Mouse (Mus musculus): Measurements from ENCODE around the gene Acadvl. TPM values are rescaled to one million over a fixed set of nuclear protein-coding genes. Genes with fewer than 3 reads are reported as not detected.

Acadvl gene
- total and polyA plus RNA-seq, 2 experiments from 2014 or later, result 47.7 to 51.5 TPM

- H3K4me3 ChIP-seq (ENCODE audit: low read depth, low read length), result peak overlapping the region; percentile 79
- H3K9ac ChIP-seq, result peak overlapping the region; percentile 88
- peaks cover 8% of the 10 kb centered on the region for H3K4me1 ChIP-seq (ENCODE audit: insufficient read depth)
- peak overlapping the region; percentile 90 for H3K27ac ChIP-seq (ENCODE audit: low read depth, low read length)
- ATAC-seq (peak; percentile 9; the same call in 1 of the 2 replicates), DNase-seq (no peak)
- H3K9me3 ChIP-seq (ENCODE audit: low read length), result no peaks in the 10 kb centered on the region
- H3K27me3 ChIP-seq (ENCODE audit: insufficient read depth, low read length), result no peaks in the 10 kb centered on the region
- TF ChIP-seq CTCF (IDR thresholded peaks at IDR 0.05; ENCODE audit: low read depth), result no peak
- 0% methylated on average over 15 of the region's 15 CpGs for WGBS
- H3K4me2 ChIP-seq (ENCODE audit: low read depth), result peak overlapping the region; percentile 73
- H3K36me3 ChIP-seq (ENCODE audit: insufficient read depth), result peaks cover 48% of the 10 kb centered on the region
Observed at GRCm38 (mm10) chr11:69991711-69992110, 23.5 kb downstream of the Acadvl start.

DNA sequence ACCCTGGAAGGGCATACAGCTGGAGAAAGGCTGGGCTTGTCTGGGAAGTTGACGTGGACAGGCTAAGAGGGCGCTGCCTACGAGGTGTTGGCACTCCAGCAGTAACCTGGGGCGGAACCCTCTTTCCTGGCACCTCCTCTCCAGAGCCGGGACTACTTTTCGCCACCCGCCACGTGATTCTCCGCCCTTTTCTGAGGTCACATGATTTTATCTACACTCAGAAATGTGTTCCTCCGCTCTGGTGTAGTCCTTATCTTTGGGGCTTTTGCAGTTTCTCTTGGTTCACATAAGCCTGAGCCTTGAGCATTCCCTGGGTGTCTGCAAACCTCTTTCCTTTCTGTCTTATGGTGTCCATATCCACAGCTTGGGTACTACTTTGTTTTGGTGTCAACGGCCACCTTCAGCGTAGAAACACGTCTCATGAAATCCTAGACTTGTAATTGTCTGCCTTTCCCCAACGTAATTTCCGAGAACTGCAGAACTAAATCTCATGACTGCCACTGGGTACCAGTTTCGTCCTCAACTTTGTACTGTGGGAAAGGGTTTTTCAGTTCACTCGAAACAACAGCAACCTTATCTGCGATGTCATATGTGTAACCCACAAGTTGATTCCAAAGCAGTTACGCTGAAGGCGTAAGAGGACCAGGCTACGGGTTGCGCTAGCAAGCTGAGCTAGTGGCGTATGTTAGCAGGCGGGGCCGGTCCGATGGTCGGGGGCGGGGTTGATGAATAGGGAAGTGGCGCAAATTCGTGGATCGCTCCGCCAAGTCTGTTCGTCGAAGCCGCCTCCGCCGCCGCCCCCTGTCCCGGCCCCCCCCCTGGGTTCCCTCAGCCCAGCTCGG is 24.1 kb downstream of the Acadvl start, which contains the start of gene Gabarap:
Gene Gabarap, plus strand, starts transcription at position 294 of the 842 bp plus-strand sequence.
- ATAC-seq, result peak; percentile 76
- H3K9me3 ChIP-seq (ENCODE audit: low read length), result no peaks in the 10 kb centered on the region
- peak within 1 kb of the TSS; percentile 88 for H3K9ac ChIP-seq
- no peaks in the 10 kb centered on the region for H3K27me3 ChIP-seq (ENCODE audit: insufficient read depth, low read length)
- peaks cover 54% of the 10 kb centered on the region for H3K36me3 ChIP-seq (ENCODE audit: insufficient read depth)
- peak within 1 kb of the TSS; percentile 79 for H3K4me3 ChIP-seq (ENCODE audit: low read depth, low read length)
- H3K4me2 ChIP-seq (ENCODE audit: low read depth), result peak within 1 kb of the TSS; percentile 73
- no peak for TF ChIP-seq CTCF (IDR thresholded peaks at IDR 0.05; ENCODE audit: low read depth)
- DNase-seq, result peak; percentile 97
- H3K4me1 ChIP-seq (ENCODE audit: insufficient read depth), result peaks cover 8% of the 10 kb centered on the region
- WGBS, result under 1% methylated on average over 40 of the region's 40 CpGs
- H3K27ac ChIP-seq (ENCODE audit: low read depth, low read length), result peak within 1 kb of the TSS; percentile 90

GRCm38 (mm10) chr11:69989949-69990348 is 25.3 kb downstream of the Acadvl start:
- WGBS, result 88% methylated on average over 8 of the region's 8 CpGs
- Histone ChIP-seq H3K4me1 (ENCODE audit: insufficient read depth) (peaks cover 8% of the 10 kb centered on the region), H3K9me3 (ENCODE audit: low read length) (no peaks in the 10 kb centered on the region), H3K27ac (ENCODE audit: low read depth, low read length) (no peak overlapping the region), H3K36me3 (ENCODE audit: insufficient read depth) (peaks cover 60% of the 10 kb centered on the region), H3K27me3 (ENCODE audit: insufficient read depth, low read length) (no peaks in the 10 kb centered on the region), H3K9ac (no peak overlapping the region), H3K4me3 (ENCODE audit: low read depth, low read length) (no peak overlapping the region), H3K4me2 (ENCODE audit: low read depth) (no peak overlapping the region)
- no peak for DNase-seq
- ATAC-seq, result no peak
- TF ChIP-seq CTCF (IDR thresholded peaks at IDR 0.05; ENCODE audit: low read depth), result no peak

GRCm38 (mm10) chr11:69984431-69984830 is 30.8 kb downstream of the Acadvl start:
- Histone ChIP-seq H3K9me3 (ENCODE audit: low read length) (no peaks in the 10 kb centered on the region), H3K36me3 (ENCODE audit: insufficient read depth) (peaks cover 51% of the 10 kb centered on the region), H3K4me1 (ENCODE audit: insufficient read depth) (peaks cover 11% of the 10 kb centered on the region), H3K4me3 (ENCODE audit: low read depth, low read length) (no peak overlapping the region), H3K27ac (ENCODE audit: low read depth, low read length) (no peak overlapping the region), H3K4me2 (ENCODE audit: low read depth) (no peak overlapping the region), H3K9ac (no peak overlapping the region), H3K27me3 (ENCODE audit: insufficient read depth, low read length) (no peaks in the 10 kb centered on the region)
- TF ChIP-seq CTCF (IDR thresholded peaks at IDR 0.05; ENCODE audit: low read depth), result no peak
- 90% methylated on average over 8 of the region's 8 CpGs for WGBS
- no peak for DNase-seq
- no peak for ATAC-seq

DNA sequence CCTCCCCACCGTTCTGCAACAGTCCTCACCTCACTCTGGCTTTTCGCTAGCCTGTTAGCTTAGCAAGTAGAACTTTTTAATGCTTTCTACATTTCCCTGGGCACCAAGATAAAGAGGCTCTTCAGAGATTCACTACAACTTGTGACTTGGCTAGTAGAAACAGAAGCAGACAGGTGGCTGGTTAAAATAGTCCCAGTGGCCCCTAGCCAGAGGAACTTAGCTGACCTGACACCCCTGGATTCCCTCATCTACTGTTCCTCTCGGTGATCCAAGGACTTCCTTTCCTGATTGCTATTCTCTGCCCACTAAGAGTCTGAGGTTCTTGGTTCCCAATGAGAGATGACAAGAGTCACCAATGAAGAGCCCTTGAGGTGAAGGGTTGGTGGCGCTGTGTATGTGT is 31.8 kb downstream of the Acadvl start:
- H3K9me3 ChIP-seq (ENCODE audit: low read length), result no peaks in the 10 kb centered on the region
- H3K4me1 ChIP-seq (ENCODE audit: insufficient read depth), result peaks cover 14% of the 10 kb centered on the region
- peaks cover 40% of the 10 kb centered on the region for H3K36me3 ChIP-seq (ENCODE audit: insufficient read depth)
- H3K27ac ChIP-seq (ENCODE audit: low read depth, low read length), result no peak overlapping the region
- no peaks in the 10 kb centered on the region for H3K27me3 ChIP-seq (ENCODE audit: insufficient read depth, low read length)
- WGBS, result 80% methylated on average over 4 of the region's 4 CpGs
- DNase-seq (no peak), ATAC-seq (no peak)
- TF ChIP-seq CTCF (IDR thresholded peaks at IDR 0.05; ENCODE audit: low read depth), result no peak
- H3K4me2 ChIP-seq (ENCODE audit: low read depth), result 0 out of 2 replicates have a peak overlapping the region, but pooled peaks have one; percentile 74
- no peak overlapping the region for H3K4me3 ChIP-seq (ENCODE audit: low read depth, low read length)
- no peak overlapping the region for H3K9ac ChIP-seq

DNA sequence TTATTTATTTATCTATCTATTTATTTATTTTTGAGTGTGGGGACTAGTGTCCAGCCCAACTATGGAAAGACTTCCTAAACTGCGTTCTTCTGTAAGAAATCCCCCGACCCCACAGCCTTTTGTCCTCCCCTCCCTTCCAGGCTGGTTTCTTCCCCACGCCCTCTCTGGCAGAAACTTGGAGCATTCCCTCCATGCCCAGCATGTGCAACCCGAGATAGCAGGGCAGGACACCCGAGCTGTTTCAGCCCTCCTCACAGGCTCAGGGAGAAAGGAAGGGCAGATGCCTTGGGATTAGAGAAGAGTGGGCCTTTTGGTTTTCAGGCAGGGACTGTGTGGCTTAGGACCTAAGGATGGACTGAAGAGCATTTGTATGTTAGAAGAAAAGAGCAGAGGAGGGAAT is 32.3 kb downstream of the Acadvl start:
- H3K9me3 ChIP-seq (ENCODE audit: low read length), result no peaks in the 10 kb centered on the region
- H3K4me1 ChIP-seq (ENCODE audit: insufficient read depth), result peaks cover 14% of the 10 kb centered on the region
- H3K27ac ChIP-seq (ENCODE audit: low read depth, low read length), result no peak overlapping the region
- H3K4me3 ChIP-seq (ENCODE audit: low read depth, low read length), result no peak overlapping the region
- no peak for TF ChIP-seq CTCF (IDR thresholded peaks at IDR 0.05; ENCODE audit: low read depth)
- H3K27me3 ChIP-seq (ENCODE audit: insufficient read depth, low read length), result no peaks in the 10 kb centered on the region
- H3K36me3 ChIP-seq (ENCODE audit: insufficient read depth), result peaks cover 35% of the 10 kb centered on the region
- H3K4me2 ChIP-seq (ENCODE audit: low read depth), result peak overlapping the region; percentile 74
- ATAC-seq (no peak), DNase-seq (no peak)
- WGBS, result 22% methylated on average over 5 of the region's 5 CpGs
- peak overlapping the region; percentile 95; the same call in 1 of the 2 replicates for H3K9ac ChIP-seq

- H3K4me2 ChIP-seq (ENCODE audit: low read depth), result peak within 1 kb of the TSS; percentile 74
- H3K4me3 ChIP-seq (ENCODE audit: low read depth, low read length), result peak within 1 kb of the TSS; percentile 89
- peak within 1 kb of the TSS; percentile 95 for H3K9ac ChIP-seq
- H3K9me3 ChIP-seq (ENCODE audit: low read length), result no peaks in the 10 kb centered on the region
- H3K27ac ChIP-seq (ENCODE audit: low read depth, low read length), result peak within 1 kb of the TSS; percentile 99
- 58% methylated on average over 8 of the region's 8 CpGs for WGBS
- peaks cover 14% of the 10 kb centered on the region for H3K4me1 ChIP-seq (ENCODE audit: insufficient read depth)
- no peak for DNase-seq
- H3K36me3 ChIP-seq (ENCODE audit: insufficient read depth), result peaks cover 34% of the 10 kb centered on the region
- H3K27me3 ChIP-seq (ENCODE audit: insufficient read depth, low read length), result no peaks in the 10 kb centered on the region
- no peak for TF ChIP-seq CTCF (IDR thresholded peaks at IDR 0.05; ENCODE audit: low read depth)
- ATAC-seq, result no peak
Observed at GRCm38 (mm10) chr11:69982225-69982624, 33.0 kb downstream of the Acadvl start, which contains the start of gene Elp5. Elp5 (minus strand) TSS chr11:69982517.

All from forebrain, postnatal 0 days (tissue).